Mouse (Mus musculus) thymus, postnatal 25 days (tissue): ENCODE data around the gene Pdilt.
"Not testable (repeated sequence)": the region's sequence is repeated elsewhere in the genome, so short reads cannot be mapped to it uniquely, and the experiment has no call there.

Experiments used
- DNase-seq: peaks from one replicate; pipeline ENCODE4 v3.0.0; 2022

Pdilt gene

GRCm38 (mm10) chr7:119523389-119523788 is at the start of gene Pdilt:
Gene Pdilt (minus strand): TSS chr7:119523489.
- DNase-seq, result no peak

GRCm38 (mm10) chr7:119562476-119562875 is 39.2 kb upstream of the Pdilt start:
- DNase-seq, result not testable (repeated sequence)

- no peak for DNase-seq
Observed at GRCm38 (mm10) chr7:119561441-119561840, 38.2 kb upstream of the Pdilt start.

- no peak for DNase-seq
Observed at GRCm38 (mm10) chr7:119560452-119560835, 37.2 kb upstream of the Pdilt start.

- no peak for DNase-seq
Observed at GRCm38 (mm10) chr7:119559789-119560451, 36.6 kb upstream of the Pdilt start.

GRCm38 (mm10) chr7:119554040-119554439 is 30.8 kb upstream of the Pdilt start, which contains the start of gene Acsm2:
Gene Acsm2 (plus strand): TSS chr7:119554340.
- no peak for DNase-seq

GRCm38 (mm10) chr7:119550471-119551222 is 27.4 kb upstream of the Pdilt start:
- DNase-seq, result no peak

GRCm38 (mm10) chr7:119545572-119545971 is 22.3 kb upstream of the Pdilt start:
- DNase-seq, result no peak

- no peak for DNase-seq
Observed at GRCm38 (mm10) chr7:119542445-119542844, 19.2 kb upstream of the Pdilt start.

- no peak for DNase-seq
Observed at GRCm38 (mm10) chr7:119534389-119534788, 11.1 kb upstream of the Pdilt start.

GRCm38 (mm10) chr7:119532924-119533323 is 9.6 kb upstream of the Pdilt start:
- no peak for DNase-seq

GRCm38 (mm10) chr7:119528617-119529016 is 5.3 kb upstream of the Pdilt start:
- DNase-seq, result no peak

- DNase-seq, result no peak
Observed at GRCm38 (mm10) chr7:119527548-119527947, 4.3 kb upstream of the Pdilt start.

GRCm38 (mm10) chr7:119527135-119527534 is 3.8 kb upstream of the Pdilt start:
- no peak for DNase-seq

- DNase-seq, result no peak
Observed at GRCm38 (mm10) chr7:119526486-119526885, 3.2 kb upstream of the Pdilt start.

GRCm38 (mm10) chr7:119525881-119526281 is 2.6 kb upstream of the Pdilt start:
- DNase-seq, result no peak

GRCm38 (mm10) chr7:119522385-119522784 is 904 bp downstream of the Pdilt start:
- no peak for DNase-seq

GRCm38 (mm10) chr7:119521816-119522215 is 1.5 kb downstream of the Pdilt start:
- no peak for DNase-seq

- DNase-seq, result peak; percentile 22
Observed at GRCm38 (mm10) chr7:119519654-119520053, 3.6 kb downstream of the Pdilt start.

- DNase-seq, result no peak
Observed at GRCm38 (mm10) chr7:119519163-119519562, 4.1 kb downstream of the Pdilt start, which contains the start of gene Acsm5. Gene Acsm5 (plus strand): TSS chr7:119519463.

- no peak for DNase-seq
Observed at GRCm38 (mm10) chr7:119516272-119516558, 7.1 kb downstream of the Pdilt start.

- peak; percentile 5 for DNase-seq
Observed at GRCm38 (mm10) chr7:119515492-119516271, 7.6 kb downstream of the Pdilt start.

- DNase-seq, result no peak
Observed at GRCm38 (mm10) chr7:119513056-119513455, 10.2 kb downstream of the Pdilt start.

- no peak for DNase-seq
Observed at GRCm38 (mm10) chr7:119511143-119511542, 12.1 kb downstream of the Pdilt start.
